8 mouse cellular contexts compared by ENCODE assay signal in genomic region chr12:15816740-15817178, GRCm38 (mm10). TPM values are rescaled to one million over a fixed set of nuclear protein-coding genes. Genes with fewer than 3 reads are reported as not detected.
DNase-seq lines count a peak whose midpoint lies in the region; ATAC-seq lines count a peak whose summit lies in the region.

Gene Trib2 (minus strand): TSS chr12:15816922.

- DNase-seq in adrenal gland, adult 18-20 months (ENCODE audit: low spot score in 2 of 2): peak; percentile 81 to 84
- DNase-seq in embryo, embryonic 10.5 days (ENCODE audit: low spot score): peak; percentile 94
- DNase-seq in gastrocnemius, postnatal 25 days: peak; percentile 97
- DNase-seq in left cerebral cortex, postnatal 25 days (ENCODE audit: low spot score in 2 of 2): peak; percentile 88 to 96
- DNase-seq in mesoderm, embryonic 11.5 days (ENCODE audit: low read depth, low spot score): peak; percentile 95
- DNase-seq in right cerebral cortex, postnatal 36 days (ENCODE audit: low spot score in 2 of 2): peak; percentile 90 to 91
- DNase-seq in urinary bladder, postnatal 4 days (ENCODE audit: low spot score in 2 of 2): peak; percentile 81 to 88

- intact Hi-C loops in left cerebral cortex, postnatal 25 days (cut with DNase I): loop anchor here (1.0 to 5.0 kb wide), 7 partner anchors 81 to 693 kb away; no protein-coding TSS in a partner anchor

- ATAC-seq in inflammation-experienced regulatory T-cells, adult 6 months: peak; percentile 57

RNA-seq across cellular contexts. Expression of gene Trib2, which starts in this region (rescaled TPM):
- total RNA-seq in adrenal gland, adult 18-20 months (2021): 10 to 100 TPM; 11.4 to 14.7 TPM
- total RNA-seq in gastrocnemius, postnatal 25 days (2021): 10 to 100 TPM; 13.6 to 20.0 TPM
- 10 to 100 TPM; 38.7 to 86.8 (median 66.6) TPM for polyA plus RNA-seq in inflammation-experienced regulatory T-cells, adult 6 months (2017; shearing (Covaris generic))
- total RNA-seq in left cerebral cortex, postnatal 25 days (2021): 10 to 100 TPM; 43.4 to 60.5 TPM

Comparison
In these comparisons a context has a peak if more than half of its experiments do, and no peak if none do; other contexts are left out.
1. Peak in every context shown above with its lines: DNase-seq and ATAC-seq.